Mouse (Mus musculus): ENCODE measurements around the gene Bcl11b.

DNA sequence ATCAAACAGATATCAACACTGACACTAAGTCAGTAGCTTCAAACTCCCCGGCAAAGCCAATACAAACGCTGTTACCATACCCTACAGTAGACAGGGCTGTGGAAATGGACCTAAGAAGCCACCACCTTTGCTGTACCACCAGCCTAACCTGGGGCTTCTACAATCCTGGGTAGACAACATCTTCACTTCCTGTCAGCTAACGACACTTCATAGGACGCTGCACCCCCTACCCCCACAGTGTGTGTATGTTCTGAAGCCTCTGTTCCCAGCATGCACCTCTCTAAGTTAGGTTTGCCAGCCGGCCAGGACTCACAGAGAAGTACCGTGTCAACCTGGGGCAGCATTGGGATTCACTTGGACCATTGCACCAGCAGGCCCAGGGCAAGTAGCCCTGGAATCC lies 84.6 kb downstream of the Bcl11b start:
- TF ChIP-seq CTCF (IDR thresholded peaks at IDR 0.05; ENCODE audit: low read depth) (no peak), EP300 (optimal IDR thresholded peaks at IDR 0.05) (no peak)

All from stomach, postnatal 0 days (tissue).